Mouse (Mus musculus) frontal cortex, adult (tissue): ENCODE data around the gene Tnfrsf14.
A peak's percentile ranks its signal among the peaks of the same experiment; 100 is the strongest.

Experiments used
- ATAC-seq: cut with Nextera tagmentation; 2 replicates; pipeline ENCODE4 v1.9.2; 2017; ENCODE audit warnings: mild to moderate bottlenecking, moderate library complexity, mixed read lengths; ENCODE audit not compliant: low TSS enrichment

Gene Tnfrsf14

GRCm38 (mm10) chr4:154916662-154917061 is 11.7 kb downstream of the Tnfrsf14 start:
- no peak for ATAC-seq

- ATAC-seq: no peak
These were observed 13.1 kb downstream of the Tnfrsf14 start for GRCm38 (mm10) chr4:154915286-154915685.

- no peak for ATAC-seq
These were observed 13.7 kb downstream of the Tnfrsf14 start for GRCm38 (mm10) chr4:154914707-154915106.

- ATAC-seq: no peak
These were observed 14.1 kb downstream of the Tnfrsf14 start for GRCm38 (mm10) chr4:154914252-154914651.

GRCm38 (mm10) chr4:154913845-154914244 is 14.5 kb downstream of the Tnfrsf14 start:
- ATAC-seq: no peak

- ATAC-seq: no peak
These were observed 16.7 kb downstream of the Tnfrsf14 start for GRCm38 (mm10) chr4:154911644-154912043.

GRCm38 (mm10) chr4:154910606-154911522 is 17.5 kb downstream of the Tnfrsf14 start:
- ATAC-seq: peak; percentile 31; the same call in 1 of the 2 replicates

GRCm38 (mm10) chr4:154908490-154908889 is 19.9 kb downstream of the Tnfrsf14 start:
- ATAC-seq: no peak

- ATAC-seq: peak; percentile 82; the same call in 1 of the 2 replicates
These were observed 20.5 kb downstream of the Tnfrsf14 start for GRCm38 (mm10) chr4:154907833-154908232.

GRCm38 (mm10) chr4:154904185-154905071 is 23.9 kb downstream of the Tnfrsf14 start:
- ATAC-seq: peak; percentile 95

GRCm38 (mm10) chr4:154902371-154902770 is 26.0 kb downstream of the Tnfrsf14 start:
- ATAC-seq: no peak

GRCm38 (mm10) chr4:154898506-154899446 is 29.6 kb downstream of the Tnfrsf14 start, which contains the start of gene Fam213b:
Gene Fam213b (minus strand): TSS chr4:154899135.
- peak; percentile 89 for ATAC-seq

GRCm38 (mm10) chr4:154897676-154898465 is 30.5 kb downstream of the Tnfrsf14 start:
- no peak for ATAC-seq

- no peak for ATAC-seq
These were observed 32.8 kb downstream of the Tnfrsf14 start for GRCm38 (mm10) chr4:154895549-154895948.

GRCm38 (mm10) chr4:154890887-154891286 is 37.5 kb downstream of the Tnfrsf14 start:
- no peak for ATAC-seq

- no peak for ATAC-seq
These were observed 40.6 kb downstream of the Tnfrsf14 start for GRCm38 (mm10) chr4:154887593-154888250.

- peak; percentile 41; the same call in 1 of the 2 replicates for ATAC-seq
These were observed 41.3 kb downstream of the Tnfrsf14 start for GRCm38 (mm10) chr4:154886876-154887592.

GRCm38 (mm10) chr4:154885416-154885815 is 42.9 kb downstream of the Tnfrsf14 start:
- ATAC-seq: no peak
